Mouse (Mus musculus) spleen, postnatal 10 days (tissue): ENCODE measurements around the gene Snap25.

Source experiments
- DNase-seq, 2 experiments: peaks; one replicate each; pipeline ENCODE4 v3.0.0; 2021 to 2022; ENCODE audit warnings: low spot score in 2 of 2

Snap25 gene

GRCm38 (mm10) chr2:136713299-136713758 lies at the start of gene Snap25:
Snap25 (plus strand) TSS chr2:136713453.
- no peak for DNase-seq

- DNase-seq = no peak
Measured at GRCm38 (mm10) chr2:136666951-136667350, 46.3 kb upstream of the Snap25 start.

GRCm38 (mm10) chr2:136669183-136669582 lies 44.1 kb upstream of the Snap25 start:
- DNase-seq = no peak

GRCm38 (mm10) chr2:136669665-136670064 lies 43.6 kb upstream of the Snap25 start:
- DNase-seq = no peak

- no peak for DNase-seq
Measured at GRCm38 (mm10) chr2:136670539-136671271, 42.5 kb upstream of the Snap25 start.

GRCm38 (mm10) chr2:136674077-136674757 lies 39.0 kb upstream of the Snap25 start:
- DNase-seq = no peak

GRCm38 (mm10) chr2:136676196-136676595 lies 37.1 kb upstream of the Snap25 start:
- no peak for DNase-seq

- DNase-seq = no peak
Measured at GRCm38 (mm10) chr2:136676918-136677445, 36.3 kb upstream of the Snap25 start.

GRCm38 (mm10) chr2:136678321-136679161 lies 34.7 kb upstream of the Snap25 start:
- DNase-seq = peak in 1 of 2 experiments; percentile 16

GRCm38 (mm10) chr2:136679280-136680221 lies 33.7 kb upstream of the Snap25 start:
- DNase-seq = peak in 1 of 2 experiments; percentile 15

GRCm38 (mm10) chr2:136682146-136682860 lies 30.9 kb upstream of the Snap25 start:
- no peak for DNase-seq

GRCm38 (mm10) chr2:136686195-136686594 lies 27.1 kb upstream of the Snap25 start:
- no peak for DNase-seq

- no peak for DNase-seq
Measured at GRCm38 (mm10) chr2:136687316-136687715, 25.9 kb upstream of the Snap25 start.

- DNase-seq = no peak
Measured at GRCm38 (mm10) chr2:136689476-136689875, 23.8 kb upstream of the Snap25 start.

GRCm38 (mm10) chr2:136691681-136692080 lies 21.6 kb upstream of the Snap25 start:
- no peak for DNase-seq

GRCm38 (mm10) chr2:136699429-136700227 lies 13.6 kb upstream of the Snap25 start:
- DNase-seq = no peak

- no peak for DNase-seq
Measured at GRCm38 (mm10) chr2:136703376-136703775, 9.9 kb upstream of the Snap25 start.

- DNase-seq = no peak
Measured at GRCm38 (mm10) chr2:136711155-136711554, 2.1 kb upstream of the Snap25 start.

- DNase-seq = no peak
Measured at GRCm38 (mm10) chr2:136711746-136712440, 1.4 kb upstream of the Snap25 start.
